Mouse (Mus musculus) heart, postnatal 0 days (tissue): ENCODE data around the gene Wt1.

Source experiments
- CTCF ChIP-seq: IDR thresholded peaks from 2 replicates; pipeline ENCODE4 v1.5.1; 2016; ENCODE audit warnings: antibody characterized with exemption, control low read depth, low read depth
- EP300 ChIP-seq: IDR thresholded peaks from 2 replicates; pipeline ENCODE4 v1.6.1; 2016; ENCODE audit warnings: antibody characterized with exemption, low read depth

DNA sequence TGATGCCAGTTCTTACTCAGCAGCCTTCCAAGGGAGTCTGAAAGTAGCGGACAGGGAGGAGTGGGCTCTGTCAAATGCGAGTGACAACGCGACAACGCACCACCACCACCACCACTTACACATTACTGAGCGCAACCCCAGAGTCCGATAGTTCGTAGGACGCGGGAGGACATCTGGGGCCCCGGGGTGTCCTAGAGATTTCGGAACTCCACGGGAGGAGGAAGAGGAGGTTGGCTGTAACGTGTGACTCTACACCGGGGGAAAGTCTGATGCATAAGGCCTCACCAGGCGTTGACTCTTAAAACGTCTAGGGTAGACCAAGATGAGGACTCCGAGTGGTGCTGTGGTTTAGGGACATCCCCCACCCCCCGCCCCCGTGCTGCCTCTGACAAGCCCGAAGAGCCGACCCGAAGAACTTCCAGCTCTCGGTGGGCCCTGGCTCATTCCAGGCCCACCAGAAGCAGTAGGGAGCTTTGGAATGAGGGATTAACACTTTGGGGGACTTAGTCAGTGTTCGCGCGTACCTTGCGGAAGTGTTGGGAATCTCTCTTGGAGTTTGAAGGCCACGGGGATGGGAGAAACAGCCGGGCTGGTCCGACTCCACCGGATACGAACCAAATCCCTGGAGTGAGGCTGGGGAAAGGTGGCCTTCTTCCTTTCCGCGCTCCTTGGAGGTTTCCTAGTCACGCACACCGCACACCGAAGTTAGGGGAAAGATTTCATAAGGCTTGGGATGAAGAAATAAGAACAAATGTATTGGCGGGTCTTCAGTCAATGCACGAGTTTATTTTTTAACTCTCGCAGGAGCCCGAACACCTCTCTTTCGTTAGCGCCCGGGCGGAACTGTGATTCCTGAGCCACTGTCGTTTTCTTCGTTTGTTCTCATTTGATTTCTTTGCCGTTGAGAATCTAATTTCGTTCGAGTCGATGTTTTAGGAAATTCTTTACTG, 1.5 kb downstream of the Wt1 start:
- TF ChIP-seq EP300 (no peak), CTCF (no peak)
